Mouse (Mus musculus) cerebellum, adult 9-11 months (tissue): Measurements from ENCODE around the gene Skint9.
"Not testable (repeated sequence)": the region's sequence is repeated elsewhere in the genome, so short reads cannot be mapped to it uniquely, and the experiment has no call there.

Experiments
- DNase-seq: peaks from one replicate; pipeline ENCODE4 v3.0.0; 2022

Gene Skint9

GRCm38 (mm10) chr4:112433885-112434284, at the start of gene Skint9:
Skint9 (minus strand) TSS chr4:112433985.
- DNase-seq = no peak

GRCm38 (mm10) chr4:112432685-112433084, 1.1 kb downstream of the Skint9 start:
- no peak for DNase-seq

GRCm38 (mm10) chr4:112432223-112432622, 1.6 kb downstream of the Skint9 start:
- no peak for DNase-seq

- not testable (repeated sequence) for DNase-seq
These were observed 84.7 kb downstream of the Skint9 start for GRCm38 (mm10) chr4:112349111-112349510.
